Mouse (Mus musculus) hindbrain, embryonic 16.5 days (tissue): ENCODE data around the gene Ugt1a5. TPM values are rescaled to one million over a fixed set of nuclear protein-coding genes. Genes with fewer than 3 reads are reported as not detected.
"Not testable (repeated sequence)": the region's sequence is repeated elsewhere in the genome, so short reads cannot be mapped to it uniquely, and the experiment has no call there.

ENCODE experiments used
- ATAC-seq: fragments of 200-750 bp; cut with Nextera tagmentation; 2 replicates; pipeline ENCODE4 v1.8.0; 2017; ENCODE audit warnings: moderate TSS enrichment, moderate library complexity
- H3K27ac ChIP-seq: fragments of 300-500 bp; sonication (generic); 2 replicates; pipeline ENCODE4 v1.5.1; 2014; ENCODE audit warnings: low read depth, mild to moderate bottlenecking, control low read depth, low read length, moderate library complexity
- H3K27me3 ChIP-seq: fragments of 300-500 bp; sonication (generic); replicated peaks from 2 replicates; pipeline ENCODE4 v1.6.1; 2014; ENCODE audit warnings: low read length; ENCODE audit not compliant: control insufficient read depth, insufficient read depth
- H3K36me3 ChIP-seq: fragments of 300-500 bp; sonication (generic); 2 replicates; pipeline ENCODE4 v1.6.1; 2014; ENCODE audit warnings: mild to moderate bottlenecking, low read length, moderate library complexity, mixed read lengths; ENCODE audit not compliant: control insufficient read depth, insufficient read depth
- H3K4me1 ChIP-seq: fragments of 300-500 bp; sonication (generic); 2 replicates; pipeline ENCODE4 v1.6.1; 2014; ENCODE audit warnings: low read depth, low read length; ENCODE audit not compliant: control insufficient read depth, insufficient read depth
- H3K4me2 ChIP-seq: fragments of 300-500 bp; sonication (generic); 2 replicates; pipeline ENCODE4 v1.6.1; 2014; ENCODE audit warnings: mild to moderate bottlenecking, low read length, control low read depth, moderate library complexity
- H3K4me3 ChIP-seq: fragments of 300-500 bp; sonication (generic); 2 replicates; pipeline ENCODE4 v1.5.1; 2014; ENCODE audit warnings: mild to moderate bottlenecking, low read length, control low read depth, moderate library complexity
- H3K9ac ChIP-seq: fragments of 300-500 bp; sonication (generic); 2 replicates; pipeline ENCODE4 v1.6.1; 2014; ENCODE audit warnings: low read depth, mild to moderate bottlenecking, control low read depth, low read length, moderate library complexity
- H3K9me3 ChIP-seq: fragments of 300-500 bp; sonication (generic); 2 replicates; pipeline ENCODE4 v1.6.1; 2014; ENCODE audit warnings: mild to moderate bottlenecking, low read length, moderate library complexity; ENCODE audit not compliant: control insufficient read depth
- WGBS: fragments of 180-500 bp; shearing (Covaris S2); extraction: QIAGEN DNeasy Blood & Tissue Kit; methylation state at CpG from one replicate; pipeline ENCODE4 v1.1.7; 2014; 5-methylcytosine and 5-hydroxymethylcytosine counted together
- polyA plus RNA-seq: library from polyadenylated mRNA; unstranded; fragments of >200 nt; fragmentation: Nextera tagmentation; extraction: Ambion mirVana; gene quantifications from 2 replicates; pipeline ENCODE4 v1.2.1, GENCODE M21; 2015

The Ugt1a5 gene
- polyA plus RNA-seq, result not detected in 2 replicates

DNA sequence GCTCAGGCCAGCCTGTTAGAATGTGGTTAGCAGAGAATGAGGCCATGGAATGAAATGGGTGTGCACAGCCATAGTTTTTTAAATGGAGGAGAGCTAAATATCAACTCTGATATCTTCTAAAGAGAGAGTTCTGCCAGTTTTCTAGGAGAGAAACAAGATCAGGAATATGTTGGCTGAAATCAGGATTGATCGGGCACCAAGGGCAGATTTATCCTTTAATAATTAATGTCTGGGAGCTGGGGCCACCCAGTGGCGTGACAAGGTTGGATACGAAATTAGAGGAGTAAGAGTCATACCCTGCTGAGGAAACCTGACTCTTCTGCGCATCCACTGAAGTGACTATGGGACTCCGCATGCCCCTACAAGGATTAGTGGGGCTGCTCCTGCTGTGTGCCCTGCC lies at the start of gene Ugt1a5:
Gene Ugt1a5, plus strand, starts transcription at position 302 of the 400 bp plus-strand sequence.
- ATAC-seq, result no peak
- Histone ChIP-seq H3K9me3 (no peaks in the 10 kb centered on the region), H3K36me3 (no peaks in the 10 kb centered on the region), H3K27me3 (no peaks in the 10 kb centered on the region), H3K4me2 (no peak within 1 kb of the TSS), H3K27ac (no peak within 1 kb of the TSS), H3K4me1 (no peaks in the 10 kb centered on the region), H3K4me3 (no peak within 1 kb of the TSS), H3K9ac (no peak within 1 kb of the TSS)
- 79% methylated on average over 5 of the region's 5 CpGs for WGBS

DNA sequence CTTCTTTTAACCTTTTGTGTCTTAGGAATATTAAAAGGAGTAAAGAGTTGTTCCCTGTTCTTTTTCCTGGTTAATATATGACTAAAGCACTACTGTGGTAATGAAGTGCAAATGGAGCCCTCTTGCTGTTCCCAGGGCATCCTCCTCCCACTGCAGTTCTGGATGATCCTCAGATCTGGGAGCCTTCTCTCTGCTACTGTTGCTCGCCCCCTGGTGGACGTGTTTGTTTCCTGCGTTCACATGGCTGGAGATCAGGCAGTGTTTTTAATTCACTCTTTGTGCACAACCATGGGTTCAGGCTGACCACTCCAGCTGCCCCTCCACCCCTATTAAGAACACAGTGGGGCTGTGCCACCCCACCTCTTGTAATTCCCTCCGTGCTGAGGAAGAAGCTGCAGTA lies 45.3 kb upstream of the Ugt1a5 start:
- not testable (repeated sequence) for H3K4me3 ChIP-seq, H3K4me1 ChIP-seq, H3K9me3 ChIP-seq, H3K4me2 ChIP-seq, H3K27ac ChIP-seq, H3K9ac ChIP-seq, H3K36me3 ChIP-seq, H3K27me3 ChIP-seq, ATAC-seq
- 12% methylated on average over 4 of the region's 4 CpGs for WGBS

DNA sequence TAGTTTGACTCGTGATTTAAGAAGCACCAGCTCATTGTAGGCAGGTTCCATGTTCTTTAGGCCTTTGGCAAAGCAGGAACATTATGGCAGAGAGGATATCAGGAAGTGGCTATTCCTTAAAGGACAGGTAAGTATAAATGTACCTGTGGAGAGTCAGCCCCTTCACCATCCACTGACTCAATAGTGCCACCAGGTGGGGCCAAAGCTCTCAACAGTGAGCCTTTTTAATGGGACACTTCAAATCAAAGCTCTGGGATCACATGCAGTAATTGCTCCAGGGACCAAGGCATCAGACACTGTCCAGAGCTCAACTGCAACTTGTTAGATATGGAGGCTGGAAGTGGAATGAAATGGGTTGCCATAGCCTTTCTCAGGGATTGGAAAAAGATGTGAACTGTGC lies 44.3 kb upstream of the Ugt1a5 start:
- not testable (repeated sequence) for H3K4me2 ChIP-seq, ATAC-seq, H3K36me3 ChIP-seq, H3K4me1 ChIP-seq, H3K9ac ChIP-seq, H3K27me3 ChIP-seq, H3K9me3 ChIP-seq, H3K4me3 ChIP-seq, H3K27ac ChIP-seq
- no CpG with 5 or more reads among the region's 1 CpGs for WGBS

DNA sequence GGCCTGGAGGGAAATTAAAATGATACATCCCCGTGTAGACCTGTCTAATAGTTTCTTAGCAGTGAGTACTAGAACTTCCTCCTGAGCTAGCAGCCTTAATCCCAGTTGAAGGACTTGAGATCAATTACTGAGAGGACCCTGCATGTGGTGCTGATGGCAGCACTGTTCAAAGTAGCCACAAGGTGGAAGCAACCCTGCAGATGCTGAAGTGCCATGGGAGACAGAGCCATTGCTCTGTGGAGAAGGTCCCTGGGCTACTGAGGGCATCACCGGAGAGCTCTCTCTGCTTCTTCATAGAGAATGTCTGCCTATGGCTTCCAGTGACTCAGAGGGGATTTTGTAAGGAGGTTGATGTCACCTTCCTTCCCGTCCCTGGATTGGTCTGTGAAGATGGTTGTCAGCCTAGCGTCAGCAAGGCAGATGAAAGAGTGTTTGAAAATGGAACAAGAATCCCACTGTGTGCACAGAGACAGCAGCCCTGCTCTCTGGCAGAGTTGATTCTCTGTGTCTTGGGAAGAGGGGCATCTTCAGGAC lies 39.9 kb upstream of the Ugt1a5 start:
- whole genome bisulfite sequencing, result 85% methylated on average over 3 of the region's 4 CpGs
- not testable (repeated sequence) for H3K4me1 ChIP-seq

DNA sequence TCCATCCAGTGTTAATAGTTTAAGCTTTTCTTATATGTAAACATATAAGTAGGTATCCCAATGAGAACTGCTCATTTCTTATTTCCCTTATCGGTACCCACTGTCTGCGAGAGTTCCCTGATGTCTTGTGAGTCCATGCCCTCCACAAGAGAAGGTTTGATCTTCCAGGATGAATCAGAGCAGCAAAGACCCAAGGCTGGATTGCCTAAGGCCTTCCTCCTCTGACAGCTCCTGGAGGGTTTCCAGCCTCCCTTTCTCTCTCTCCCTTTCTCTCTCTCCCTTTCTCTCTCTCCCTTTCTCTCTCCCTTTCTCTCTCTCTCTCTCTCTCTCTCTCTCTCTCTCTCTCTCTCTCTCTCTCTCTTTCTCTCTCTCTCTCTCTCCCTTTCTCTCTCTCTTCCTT lies 36.7 kb upstream of the Ugt1a5 start:
- WGBS, result 89% methylated on average over 2 of the region's 2 CpGs
- H3K27ac ChIP-seq, H3K4me1 ChIP-seq, H3K27me3 ChIP-seq, H3K9me3 ChIP-seq, H3K4me3 ChIP-seq, ATAC-seq, H3K36me3 ChIP-seq, H3K9ac ChIP-seq, H3K4me2 ChIP-seq: not testable (repeated sequence)

More for the DNA sequence above, 39.9 kb upstream of the Ugt1a5 start:
- H3K36me3 ChIP-seq, H3K27me3 ChIP-seq, H3K9ac ChIP-seq, H3K9me3 ChIP-seq, H3K4me3 ChIP-seq, H3K4me2 ChIP-seq, ATAC-seq, H3K27ac ChIP-seq: not testable (repeated sequence)

DNA sequence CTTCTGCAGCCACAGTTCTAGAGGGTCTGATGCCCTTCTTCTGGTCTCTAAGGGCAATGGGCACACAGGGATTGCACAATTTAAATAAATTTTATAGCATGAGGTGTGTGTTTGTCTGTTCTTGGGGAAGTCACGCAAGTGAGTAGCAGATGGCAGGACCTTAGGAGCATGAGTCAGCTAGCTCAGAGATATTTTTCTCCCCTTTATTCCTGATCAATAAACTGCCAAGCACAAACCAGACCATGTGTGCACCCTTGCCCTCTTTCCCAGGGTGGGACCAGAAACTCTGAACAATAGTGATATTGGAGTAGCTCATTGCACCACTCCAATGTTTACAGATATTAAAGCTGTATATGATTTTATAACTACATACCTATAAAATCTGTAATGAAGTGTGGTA lies 35.6 kb upstream of the Ugt1a5 start:
- not testable (repeated sequence) for H3K9ac ChIP-seq, H3K4me1 ChIP-seq, H3K9me3 ChIP-seq, H3K4me2 ChIP-seq, H3K27ac ChIP-seq, ATAC-seq, H3K36me3 ChIP-seq, H3K4me3 ChIP-seq, H3K27me3 ChIP-seq
- 86% methylated on average over 1 of the region's 1 CpGs for WGBS

DNA sequence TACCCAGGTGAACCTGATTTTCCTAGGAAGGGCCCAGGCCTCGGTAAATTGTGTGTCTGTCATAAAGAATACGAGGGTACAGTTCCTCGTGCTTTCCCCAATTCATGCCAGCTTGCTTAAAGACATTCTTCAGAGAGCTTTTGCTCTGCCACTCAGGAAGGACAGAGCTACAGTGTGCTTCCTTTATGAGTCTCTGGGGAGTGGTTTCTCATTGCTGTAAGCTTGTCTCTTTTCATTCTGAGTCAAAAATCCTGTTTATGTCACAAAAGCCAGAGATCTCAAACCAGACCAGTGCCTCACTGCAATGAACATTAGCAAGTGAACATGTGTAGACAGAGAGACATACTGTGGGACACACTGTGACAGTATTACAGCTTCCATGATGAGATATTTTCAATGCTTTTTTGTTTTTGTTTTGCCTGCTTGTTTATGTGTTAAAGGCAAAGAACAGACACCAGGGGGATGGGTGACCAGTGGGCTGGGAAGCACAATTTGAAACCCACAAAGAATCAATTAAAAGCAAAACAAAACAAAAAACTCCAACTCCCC lies 31.8 kb upstream of the Ugt1a5 start:
- Histone ChIP-seq H3K4me2 (no peak overlapping the region), H3K4me3 (no peak overlapping the region), H3K27me3 (no peaks in the 10 kb centered on the region), H3K9me3 (no peaks in the 10 kb centered on the region), H3K9ac (no peak overlapping the region), H3K27ac (peak overlapping the region; percentile 1; the same call in 1 of the 2 replicates), H3K36me3 (no peaks in the 10 kb centered on the region), H3K4me1 (no peaks in the 10 kb centered on the region)
- WGBS, result 61% methylated on average over 3 of the region's 3 CpGs
- peak; percentile 60 for ATAC-seq

DNA sequence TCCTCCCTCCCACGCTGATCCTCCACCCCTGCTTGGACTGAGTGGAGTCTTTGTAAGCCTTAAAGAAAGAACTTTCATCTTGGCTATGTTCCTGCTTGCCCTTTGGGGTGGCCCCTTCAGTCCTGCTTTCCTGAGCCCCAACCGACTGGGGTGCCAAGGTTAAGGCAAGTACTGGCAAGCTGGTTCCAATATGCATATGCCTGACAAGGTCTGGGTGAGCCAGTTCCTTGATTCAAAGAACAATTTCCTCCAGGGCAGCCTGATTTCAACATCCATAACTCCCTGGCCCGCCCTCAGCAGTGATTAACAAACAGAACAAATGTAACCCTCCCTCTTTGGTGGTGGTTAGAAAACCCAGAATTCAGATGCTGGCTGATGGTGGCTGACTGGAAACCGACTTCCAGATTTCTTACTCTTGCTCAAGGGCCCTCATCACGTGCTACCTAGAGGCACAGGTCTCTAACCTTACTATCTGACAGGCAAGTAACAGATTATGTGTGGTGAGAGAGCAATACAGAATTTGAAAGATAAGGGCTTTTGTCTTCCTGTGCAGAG lies 31.3 kb upstream of the Ugt1a5 start, which contains the start of gene Ugt1a6a:
Gene Ugt1a6a, plus strand, starts transcription at position 353 of the 555 bp plus-strand sequence.
- WGBS, result 40% methylated on average over 4 of the region's 5 CpGs

DNA sequence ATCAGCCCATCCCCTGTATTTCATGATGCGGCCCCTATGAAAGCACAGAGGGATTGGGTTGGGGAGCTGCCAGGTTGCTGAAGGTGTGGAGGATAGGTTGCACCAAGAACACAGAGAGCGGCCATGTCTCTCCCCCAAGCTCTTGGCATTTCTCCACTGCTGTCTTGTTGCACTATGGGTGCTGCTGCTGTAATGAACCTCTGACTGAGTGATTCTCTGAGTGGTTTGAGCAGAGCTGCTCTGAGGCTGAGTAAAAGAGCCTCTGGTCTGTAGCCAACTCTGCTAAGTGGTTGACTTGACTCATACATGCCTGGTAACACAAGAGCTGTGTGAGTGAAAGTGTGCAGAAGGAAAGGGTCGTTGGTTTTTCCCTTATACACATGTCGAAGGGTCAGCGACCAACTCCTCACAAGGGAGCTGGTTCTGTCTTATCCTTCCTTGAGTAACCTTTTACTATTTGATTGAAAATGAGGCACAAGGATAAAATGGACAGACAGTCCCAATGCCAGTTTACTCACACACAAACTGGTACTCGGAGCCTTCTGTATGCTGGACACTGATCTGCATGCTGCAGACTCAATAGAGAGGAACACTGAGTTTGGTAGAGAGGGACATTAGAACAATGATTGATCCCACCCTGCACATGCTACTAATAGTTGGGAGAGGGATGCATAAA lies 30.4 kb upstream of the Ugt1a5 start:
- H3K9ac ChIP-seq, H3K4me3 ChIP-seq, H3K36me3 ChIP-seq, H3K27ac ChIP-seq, H3K4me1 ChIP-seq, H3K27me3 ChIP-seq, H3K4me2 ChIP-seq, H3K9me3 ChIP-seq: not testable (repeated sequence)
- WGBS, result 88% methylated on average over 5 of the region's 6 CpGs
- peak; percentile 75 for ATAC-seq

More for the DNA sequence above, 31.3 kb upstream of the Ugt1a5 start, which contains the start of gene Ugt1a6a:
- H3K27ac ChIP-seq, result peak within 1 kb of the TSS; percentile 1; the same call in 1 of the 2 replicates
- not testable (repeated sequence) for H3K27me3 ChIP-seq, H3K9ac ChIP-seq, H3K4me1 ChIP-seq, H3K4me3 ChIP-seq, H3K9me3 ChIP-seq, H3K4me2 ChIP-seq, H3K36me3 ChIP-seq
- peak; percentile 94 for ATAC-seq
